Mouse (Mus musculus): ENCODE results near the gene Ppp1r7.
A peak's percentile ranks its signal among the peaks of the same experiment; 100 is the strongest.
"Not testable (repeated sequence)": the region's sequence is repeated elsewhere in the genome, so short reads cannot be mapped to it uniquely, and the experiment has no call there.

The Ppp1r7 gene

DNA sequence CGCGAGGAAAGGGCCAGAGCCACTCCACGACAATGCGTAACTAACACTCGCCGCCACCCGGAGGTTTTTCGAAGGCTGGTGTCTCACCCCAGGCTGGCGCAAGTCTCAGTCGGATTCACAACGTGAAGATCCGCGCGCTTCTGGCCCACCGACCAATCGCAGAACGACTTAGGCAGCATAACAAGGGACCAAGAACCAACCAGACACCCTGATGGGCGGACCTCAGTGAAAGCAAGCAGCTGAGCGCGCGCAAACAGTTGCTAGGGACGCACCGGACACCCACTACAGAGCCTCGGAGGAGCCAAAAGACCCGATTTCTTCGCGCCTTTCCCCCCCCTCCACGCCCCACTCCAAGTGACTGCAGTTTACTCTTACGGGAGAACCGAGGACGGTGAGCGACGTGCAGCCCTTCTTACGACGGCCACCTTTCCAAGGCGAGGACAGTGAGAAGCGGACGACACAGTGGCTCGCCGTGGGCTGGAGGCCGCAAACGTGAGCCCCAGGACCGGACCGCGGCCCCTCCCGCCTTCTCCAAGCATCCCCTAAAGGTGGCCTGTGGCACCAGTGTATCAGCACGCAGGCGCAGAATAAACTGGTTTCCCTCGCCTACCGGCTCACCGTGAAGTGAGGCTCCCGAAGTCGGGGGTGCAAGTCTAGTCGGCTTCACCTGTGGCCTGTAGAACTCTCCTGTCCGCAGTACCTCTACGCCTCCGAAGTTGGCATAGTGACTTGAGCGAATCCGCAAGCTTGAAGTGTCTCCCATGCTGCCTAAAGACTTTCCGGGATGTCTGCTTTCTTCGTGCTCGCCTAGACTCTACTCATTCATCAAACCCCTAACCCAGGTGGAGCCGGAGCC lies at the start of gene Ppp1r7, which contains the start of gene Pask:
Gene Ppp1r7 (plus strand): TSS at position 207 of the 856 bp plus-strand sequence.
Gene Pask (minus strand): TSS at position 835 of the 856 bp plus-strand sequence.
- DNase-seq (ENCODE audit: low read depth), result peak; percentile 97

GRCm38 (mm10) chr1:93294491-93294890 lies 48.2 kb upstream of the Ppp1r7 start:
- DNase-seq (ENCODE audit: low read depth), result not testable (repeated sequence)

- no peak for DNase-seq (ENCODE audit: low read depth)
Measured at GRCm38 (mm10) chr1:93299791-93300190, 42.9 kb upstream of the Ppp1r7 start.

- DNase-seq (ENCODE audit: low read depth), result no peak
Measured at GRCm38 (mm10) chr1:93300578-93300977, 42.1 kb upstream of the Ppp1r7 start.

- DNase-seq (ENCODE audit: low read depth), result peak; percentile 91
Measured at GRCm38 (mm10) chr1:93305581-93306337, 36.9 kb upstream of the Ppp1r7 start, which contains the start of gene Mterf4. Mterf4 (minus strand) TSS chr1:93305915.

- no peak for DNase-seq (ENCODE audit: low read depth)
Measured at GRCm38 (mm10) chr1:93323973-93324372, 18.7 kb upstream of the Ppp1r7 start.

DNA sequence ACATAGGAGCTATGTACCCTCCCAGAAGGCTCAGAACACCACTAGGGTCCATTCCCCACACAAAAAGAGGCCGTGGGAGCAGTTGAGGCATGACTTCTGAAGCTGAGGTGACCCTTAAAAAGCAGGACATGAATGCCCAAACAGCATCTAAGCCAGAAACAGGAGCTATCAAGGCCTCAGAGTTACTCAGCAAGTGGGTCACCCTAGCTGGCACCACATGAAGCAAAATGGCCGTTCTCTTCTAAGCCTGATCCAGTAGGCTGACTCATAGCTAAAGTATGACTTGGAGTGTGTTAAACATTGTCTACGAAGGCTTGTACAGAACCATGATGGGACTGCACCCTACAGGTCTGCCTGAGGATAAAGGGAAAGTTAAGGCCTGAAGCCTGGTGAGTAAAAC lies 16.2 kb upstream of the Ppp1r7 start:
- no peak for DNase-seq (ENCODE audit: low read depth)

DNA sequence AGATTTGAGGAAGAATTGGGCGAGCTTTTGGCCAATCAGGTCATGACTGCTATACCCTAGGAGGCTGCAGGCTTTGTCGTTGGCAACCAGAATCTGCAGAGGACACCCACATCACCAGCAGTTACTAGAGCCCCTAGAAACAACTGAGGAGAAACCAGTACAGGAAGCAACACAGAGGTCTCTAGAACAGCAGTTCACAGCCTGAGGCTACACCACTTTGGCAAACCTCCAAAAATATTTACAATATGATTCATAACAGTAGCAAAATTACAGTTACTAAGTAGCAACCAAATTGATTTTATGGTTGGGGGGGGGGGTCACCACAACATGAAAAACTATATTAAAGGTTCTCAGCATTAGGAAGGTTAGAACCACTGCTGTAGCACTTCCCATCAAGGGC lies 8.0 kb upstream of the Ppp1r7 start:
- no peak for DNase-seq (ENCODE audit: low read depth)

DNA sequence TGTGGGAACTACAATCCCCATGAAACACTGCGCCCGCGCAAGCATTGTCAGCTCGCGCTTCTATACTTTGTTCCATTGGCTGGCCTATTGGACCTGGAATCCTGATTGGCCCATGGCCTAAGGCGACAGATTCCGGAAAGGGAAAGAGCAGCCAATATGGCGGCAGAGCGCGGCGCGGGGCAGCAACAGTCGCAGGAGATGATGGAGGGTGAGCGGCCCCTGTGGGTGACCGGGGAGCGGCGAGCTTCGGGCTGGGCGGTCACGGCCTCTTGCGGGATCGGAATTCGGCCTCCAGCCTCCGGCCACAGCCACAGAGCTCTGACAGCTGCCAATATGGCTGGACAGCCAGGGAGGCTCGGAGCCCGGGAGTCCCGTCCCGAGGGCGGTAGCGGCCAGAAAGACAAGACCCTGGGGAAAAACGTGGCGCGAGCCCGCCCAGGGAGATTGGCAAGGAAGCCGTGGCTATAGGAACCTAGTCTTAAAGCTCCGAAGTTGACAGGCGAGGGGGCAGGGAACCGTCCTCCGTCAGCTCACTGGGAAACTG lies 922 bp downstream of the Ppp1r7 start:
- peak; percentile 97 for DNase-seq (ENCODE audit: low read depth)

DNA sequence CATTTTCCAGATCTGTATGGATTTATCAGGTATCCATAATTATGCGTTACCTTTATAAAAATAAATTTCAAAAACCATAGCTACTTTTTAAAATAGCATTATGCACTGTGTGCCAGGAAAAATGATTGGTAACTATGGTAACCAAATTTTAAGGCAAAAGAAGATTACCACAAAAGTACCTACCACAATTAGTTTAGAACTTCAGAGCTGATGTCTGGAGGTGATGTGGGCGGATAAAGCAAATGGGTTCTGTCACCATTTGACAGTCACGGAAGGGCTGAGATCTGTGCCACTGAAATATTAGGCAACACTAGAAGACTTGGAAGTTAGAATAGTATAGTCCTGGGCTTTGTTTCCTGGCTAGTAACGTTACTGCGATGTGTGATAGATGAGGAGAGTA lies 4.5 kb downstream of the Ppp1r7 start:
- no peak for DNase-seq (ENCODE audit: low read depth)

GRCm38 (mm10) chr1:93349701-93350100 lies 7.0 kb downstream of the Ppp1r7 start:
- DNase-seq (ENCODE audit: low read depth), result no peak

- DNase-seq (ENCODE audit: low read depth), result no peak
Measured at GRCm38 (mm10) chr1:93352724-93353123, 10.1 kb downstream of the Ppp1r7 start.

GRCm38 (mm10) chr1:93362661-93363060 lies 20.0 kb downstream of the Ppp1r7 start:
- DNase-seq (ENCODE audit: low read depth), result no peak

GRCm38 (mm10) chr1:93365641-93366040 lies 23.0 kb downstream of the Ppp1r7 start:
- DNase-seq (ENCODE audit: low read depth), result no peak

GRCm38 (mm10) chr1:93373665-93374064 lies 31.0 kb downstream of the Ppp1r7 start, which contains the start of gene Ano7:
Ano7 (plus strand) TSS chr1:93373930.
- no peak for DNase-seq (ENCODE audit: low read depth)

- no peak for DNase-seq (ENCODE audit: low read depth)
Measured at GRCm38 (mm10) chr1:93377307-93377706, 34.7 kb downstream of the Ppp1r7 start.

GRCm38 (mm10) chr1:93379117-93379516 lies 36.5 kb downstream of the Ppp1r7 start:
- DNase-seq (ENCODE audit: low read depth), result no peak

- DNase-seq (ENCODE audit: low read depth), result no peak
Measured at GRCm38 (mm10) chr1:93387198-93387597, 44.5 kb downstream of the Ppp1r7 start.

DNA sequence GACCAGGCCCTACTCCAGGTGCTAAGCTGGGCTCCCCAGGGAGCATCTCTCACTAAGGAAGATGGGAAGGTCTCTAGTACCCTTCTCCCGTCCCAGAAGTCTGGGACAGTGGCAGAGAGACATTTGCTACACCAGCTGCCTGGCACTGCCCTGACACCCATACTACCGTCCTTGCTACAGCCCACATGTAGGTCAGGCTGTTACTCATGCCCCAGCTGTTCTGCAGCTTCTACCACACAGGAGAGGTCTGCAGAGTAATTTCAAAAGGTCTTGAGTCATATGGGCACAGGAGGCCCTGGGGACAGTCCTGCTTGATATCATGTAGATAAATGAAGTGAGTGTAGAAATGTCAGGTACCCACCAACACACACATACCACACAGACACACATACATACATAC lies 46.3 kb downstream of the Ppp1r7 start:
- DNase-seq (ENCODE audit: low read depth), result no peak

DNA sequence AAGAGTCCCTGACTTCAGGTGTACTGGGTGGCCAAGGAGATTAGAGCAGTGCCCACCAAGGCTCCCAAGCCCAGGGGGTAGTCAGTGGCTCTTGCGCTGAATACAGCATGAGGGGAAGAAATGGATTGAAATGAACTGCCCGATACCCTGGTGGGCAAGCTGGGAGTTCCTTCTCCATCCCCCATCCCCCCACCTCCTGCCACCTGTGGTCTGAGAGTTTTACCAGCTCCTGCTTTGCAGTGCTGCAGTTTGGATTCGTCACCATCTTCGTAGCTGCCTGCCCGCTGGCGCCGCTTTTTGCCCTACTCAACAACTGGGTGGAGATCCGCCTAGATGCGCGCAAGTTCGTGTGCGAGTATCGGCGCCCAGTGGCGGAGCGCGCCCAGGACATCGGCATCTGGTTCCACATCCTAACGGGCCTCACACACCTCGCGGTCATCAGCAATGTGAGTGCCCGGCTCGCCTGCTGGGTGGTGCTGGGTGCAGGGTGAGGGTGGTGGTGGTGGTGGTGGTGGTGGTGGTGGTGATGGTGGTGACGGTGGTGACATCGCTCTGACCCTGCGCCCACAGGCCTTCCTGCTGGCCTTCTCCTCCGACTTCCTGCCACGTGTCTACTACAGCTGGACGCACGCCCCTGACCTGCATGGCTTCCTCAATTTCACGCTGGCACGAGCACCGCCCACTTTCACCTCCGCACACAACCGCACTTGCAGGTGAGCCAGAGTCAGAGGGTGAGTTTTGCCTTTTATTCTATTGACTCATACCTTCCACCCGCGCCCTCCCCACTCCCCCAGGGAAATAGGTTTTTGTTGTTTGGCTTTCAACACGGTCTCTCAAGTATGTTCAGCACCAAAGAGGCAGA lies 58.8 kb downstream of the Ppp1r7 start:
- DNase-seq (ENCODE audit: low read depth), result peak; percentile 52

GRCm38 (mm10) chr1:93403403-93403802 lies 60.7 kb downstream of the Ppp1r7 start:
- no peak for DNase-seq (ENCODE audit: low read depth)

Measured in induced T-regulatory cell, adult 2 months (primary cell).